Mouse (Mus musculus) heart, embryonic 14.5 days (tissue): ENCODE measurements around the gene Pes1. TPM values are rescaled to one million over a fixed set of nuclear protein-coding genes. Genes with fewer than 3 reads are reported as not detected.
"Not testable (repeated sequence)": the region's sequence is repeated elsewhere in the genome, so short reads cannot be mapped to it uniquely, and the experiment has no call there.

ENCODE experiments used
- ATAC-seq: fragments of 200-750 bp; cut with Nextera tagmentation; 2 replicates; pipeline ENCODE4 v1.8.0; 2017; ENCODE audit warnings: low read depth, moderate TSS enrichment; ENCODE audit not compliant: insufficient number of reproducible peaks, insufficient read depth, low FRiP score
- H3K27ac ChIP-seq, 2 experiments: fragments of 200-500 bp in 1 of 2; fragments of 300-500 bp in 1 of 2; sonication (generic) in 1 of 2; replicated peaks in 1 of 2; 2 replicates each; pipeline ENCODE4 v1.5.1; 2012 to 2014; ENCODE audit warnings: low read depth in 2 of 2, low read length in 2 of 2, control low read depth in 1 of 2, mild to moderate bottlenecking in 1 of 2, mixed read lengths in 1 of 2; ENCODE audit not compliant: control insufficient read depth in 1 of 2, insufficient read depth in 1 of 2
- H3K27me3 ChIP-seq: fragments of 300-500 bp; sonication (generic); 2 replicates; pipeline ENCODE4 v1.6.1; 2014; ENCODE audit warnings: mild to moderate bottlenecking, low read length, control low read depth; ENCODE audit not compliant: control insufficient read depth, insufficient read depth
- H3K36me3 ChIP-seq: fragments of 300-500 bp; sonication (generic); 2 replicates; pipeline ENCODE4 v1.6.1; 2014; ENCODE audit warnings: mild to moderate bottlenecking, control low read depth, low read length, mixed read lengths; ENCODE audit not compliant: control insufficient read depth, insufficient read depth
- H3K4me1 ChIP-seq, 2 experiments: fragments of 200-500 bp in 1 of 2; fragments of 300-500 bp in 1 of 2; sonication (generic) in 1 of 2; 2 replicates each; pipeline ENCODE4 v1.6.1; 2012 to 2014; ENCODE audit warnings: low read length in 2 of 2, control low read depth in 1 of 2, mixed read lengths in 1 of 2; ENCODE audit not compliant: control insufficient read depth in 2 of 2, insufficient read depth in 2 of 2
- H3K4me2 ChIP-seq: fragments of 300-500 bp; sonication (generic); 2 replicates; pipeline ENCODE4 v1.6.1; 2014; ENCODE audit warnings: mild to moderate bottlenecking, low read length
- H3K4me3 ChIP-seq, 2 experiments: fragments of 200-500 bp in 1 of 2; fragments of 300-500 bp in 1 of 2; sonication (generic) in 1 of 2; 2 replicates each; pipeline ENCODE4 v1.5.1; 2012 to 2014; ENCODE audit warnings: low read length in 2 of 2, mild to moderate bottlenecking in 2 of 2, control low read depth in 1 of 2, low read depth in 1 of 2, moderate library complexity in 1 of 2; ENCODE audit not compliant: control insufficient read depth in 1 of 2, insufficient read depth in 1 of 2
- H3K9ac ChIP-seq: fragments of 300-500 bp; sonication (generic); 2 replicates; pipeline ENCODE4 v1.6.1; 2014; ENCODE audit warnings: mild to moderate bottlenecking, low read length
- H3K9me3 ChIP-seq: fragments of 300-500 bp; sonication (generic); 2 replicates; pipeline ENCODE4 v1.6.1; 2016; ENCODE audit warnings: low read length, control low read depth; ENCODE audit not compliant: control insufficient read depth
- WGBS: fragments of 180-500 bp; shearing (Covaris S2); extraction: QIAGEN DNeasy Blood & Tissue Kit; methylation state at CpG from one replicate; pipeline ENCODE4 v1.1.7; 2014; 5-methylcytosine and 5-hydroxymethylcytosine counted together
- polyA plus RNA-seq: library from polyadenylated mRNA; unstranded; fragments of >200 nt; fragmentation: Nextera tagmentation; extraction: Ambion mirVana; gene quantifications from 2 replicates; pipeline ENCODE4 v1.2.1, GENCODE M21; 2014

Pes1 gene
- polyA plus RNA-seq, 1 experiment from 2014 or later: 37.7 TPM

DNA sequence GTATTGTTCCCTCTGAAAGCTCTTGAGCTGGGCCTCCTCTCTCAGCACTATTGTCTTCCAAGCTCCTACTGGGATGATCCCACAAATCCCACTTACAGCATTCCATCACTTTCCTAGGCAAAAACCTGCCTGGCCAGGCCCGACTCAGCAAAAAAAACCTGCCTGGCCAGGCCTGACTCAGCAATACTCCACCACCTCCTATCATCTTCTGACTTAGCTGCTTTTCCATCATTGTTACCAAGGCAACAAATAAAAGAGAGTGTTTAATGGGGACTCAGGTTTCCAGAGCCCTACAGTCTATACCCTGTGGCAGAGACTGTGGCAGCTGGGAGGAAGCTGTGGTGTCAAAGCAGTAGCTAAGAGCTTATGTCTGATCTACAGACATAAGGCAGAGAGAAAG, 48.8 kb downstream of the Pes1 start:
- no peaks in the 10 kb centered on the region for H3K36me3 ChIP-seq
- H3K9me3 ChIP-seq: no peaks in the 10 kb centered on the region
- no peak overlapping the region for H3K4me2 ChIP-seq
- ATAC-seq: no peak
- no peak overlapping the region for H3K4me3 ChIP-seq
- 68% methylated on average over 1 of the region's 1 CpGs for WGBS
- no peaks in the 10 kb centered on the region for H3K4me1 ChIP-seq
- no peaks in the 10 kb centered on the region for H3K27me3 ChIP-seq
- H3K9ac ChIP-seq: no peak overlapping the region
- H3K27ac ChIP-seq: no peak overlapping the region

DNA sequence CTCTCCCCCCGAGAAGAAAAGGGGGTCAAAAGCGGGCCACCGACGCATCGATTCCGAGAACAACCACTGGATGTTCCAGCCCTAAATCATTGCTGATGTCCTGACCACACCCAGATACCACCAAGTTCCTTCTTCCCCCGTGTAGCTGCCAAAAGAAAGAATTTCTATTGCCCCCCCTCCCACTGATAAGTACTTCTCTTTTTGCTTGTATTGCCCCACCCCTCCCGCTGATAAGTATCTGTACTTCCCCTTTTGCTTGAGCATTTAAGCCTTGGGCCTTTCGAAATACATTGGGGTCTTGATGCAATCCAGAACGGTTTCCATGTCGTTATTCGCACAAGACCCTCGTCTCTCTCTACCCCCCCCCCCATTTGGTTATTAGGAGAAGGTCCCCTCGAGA, 52.0 kb downstream of the Pes1 start:
- not testable (repeated sequence) for H3K4me3 ChIP-seq, H3K27ac ChIP-seq, H3K9me3 ChIP-seq, H3K9ac ChIP-seq, H3K27me3 ChIP-seq, H3K4me1 ChIP-seq, H3K4me2 ChIP-seq, ATAC-seq, H3K36me3 ChIP-seq
- WGBS: 83% methylated on average over 14 of the region's 14 CpGs

DNA sequence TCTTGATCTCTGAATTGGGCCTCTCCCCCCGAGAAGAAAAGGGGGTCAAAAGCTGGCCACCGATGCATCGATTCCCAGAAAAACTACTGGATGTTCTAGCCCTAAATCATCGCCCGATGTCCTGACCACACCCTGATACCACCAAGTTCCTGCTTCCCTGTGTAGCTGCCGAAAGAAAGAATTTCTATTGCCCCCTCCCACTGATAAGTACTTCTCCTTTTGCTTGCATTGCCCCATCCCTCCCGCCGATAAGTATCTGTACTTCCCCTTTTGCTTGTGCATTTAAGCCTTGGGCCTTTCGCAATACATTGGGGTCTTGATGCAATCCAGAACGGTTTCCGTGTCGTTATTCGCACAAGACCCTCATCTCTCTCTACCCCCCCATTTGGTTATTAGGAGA, 58.3 kb downstream of the Pes1 start:
- not testable (repeated sequence) for ATAC-seq
- 84% methylated on average over 13 of the region's 13 CpGs for WGBS

DNA sequence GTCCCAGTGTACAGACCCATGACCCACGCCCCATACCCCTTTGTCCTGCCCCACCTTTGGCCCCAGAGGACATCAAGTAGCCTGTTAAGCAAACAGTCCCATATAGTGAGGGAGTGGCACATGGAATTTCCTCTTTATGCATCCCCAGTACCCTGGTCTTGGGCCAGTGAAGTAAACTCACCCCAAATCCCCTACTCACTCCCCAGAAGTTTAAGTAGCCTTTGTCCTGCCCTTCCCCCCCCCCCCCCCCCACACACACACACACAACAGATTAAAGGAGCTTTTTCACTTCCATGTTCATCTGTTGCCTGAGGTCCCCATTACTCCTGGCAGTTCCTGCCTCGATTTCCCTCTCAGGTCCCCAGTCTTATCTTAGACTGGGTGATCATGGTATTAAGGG, 59.5 kb downstream of the Pes1 start:
- Histone ChIP-seq H3K4me1 (no peaks in the 10 kb centered on the region), H3K9ac (no peak overlapping the region), H3K36me3 (no peaks in the 10 kb centered on the region), H3K27ac (no peak overlapping the region), H3K27me3 (no peaks in the 10 kb centered on the region), H3K9me3 (no peaks in the 10 kb centered on the region), H3K4me3 (no peak overlapping the region), H3K4me2 (no peak overlapping the region)
- WGBS: 51% methylated on average over 2 of the region's 2 CpGs
- no peak for ATAC-seq

More for the DNA sequence above, 58.3 kb downstream of the Pes1 start:
- H3K36me3 ChIP-seq, H3K27ac ChIP-seq, H3K4me3 ChIP-seq, H3K4me2 ChIP-seq, H3K4me1 ChIP-seq, H3K27me3 ChIP-seq, H3K9me3 ChIP-seq, H3K9ac ChIP-seq: not testable (repeated sequence)

DNA sequence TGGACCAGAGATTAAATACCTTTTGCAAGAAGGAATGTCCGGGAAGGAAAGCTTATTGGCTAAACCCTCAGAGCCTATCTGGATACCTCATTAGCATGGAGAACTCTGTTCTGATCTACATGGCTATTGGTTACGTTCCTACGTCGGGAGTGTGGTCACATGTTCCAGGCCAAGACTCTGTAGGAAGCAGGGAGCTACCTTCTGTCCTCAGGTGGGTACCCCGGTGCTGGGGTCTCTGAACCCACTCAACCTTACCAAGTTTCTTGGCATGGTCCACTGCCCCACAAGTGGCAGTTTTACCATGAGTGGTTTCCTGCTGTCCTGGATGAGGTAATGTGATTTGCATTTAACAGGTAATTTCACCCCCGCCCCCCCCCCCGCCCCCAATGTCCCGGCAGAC, 63.3 kb downstream of the Pes1 start:
- Histone ChIP-seq H3K27me3 (peaks cover 5% of the 10 kb centered on the region; the same call in 1 of the 2 replicates), H3K4me2 (no peak overlapping the region), H3K27ac (no peak overlapping the region), H3K4me1 (no peaks in the 10 kb centered on the region), H3K36me3 (no peaks in the 10 kb centered on the region), H3K4me3 (no peak overlapping the region), H3K9me3 (no peaks in the 10 kb centered on the region), H3K9ac (no peak overlapping the region)
- ATAC-seq: no peak
- 57% methylated on average over 8 of the region's 8 CpGs for whole genome bisulfite sequencing

DNA sequence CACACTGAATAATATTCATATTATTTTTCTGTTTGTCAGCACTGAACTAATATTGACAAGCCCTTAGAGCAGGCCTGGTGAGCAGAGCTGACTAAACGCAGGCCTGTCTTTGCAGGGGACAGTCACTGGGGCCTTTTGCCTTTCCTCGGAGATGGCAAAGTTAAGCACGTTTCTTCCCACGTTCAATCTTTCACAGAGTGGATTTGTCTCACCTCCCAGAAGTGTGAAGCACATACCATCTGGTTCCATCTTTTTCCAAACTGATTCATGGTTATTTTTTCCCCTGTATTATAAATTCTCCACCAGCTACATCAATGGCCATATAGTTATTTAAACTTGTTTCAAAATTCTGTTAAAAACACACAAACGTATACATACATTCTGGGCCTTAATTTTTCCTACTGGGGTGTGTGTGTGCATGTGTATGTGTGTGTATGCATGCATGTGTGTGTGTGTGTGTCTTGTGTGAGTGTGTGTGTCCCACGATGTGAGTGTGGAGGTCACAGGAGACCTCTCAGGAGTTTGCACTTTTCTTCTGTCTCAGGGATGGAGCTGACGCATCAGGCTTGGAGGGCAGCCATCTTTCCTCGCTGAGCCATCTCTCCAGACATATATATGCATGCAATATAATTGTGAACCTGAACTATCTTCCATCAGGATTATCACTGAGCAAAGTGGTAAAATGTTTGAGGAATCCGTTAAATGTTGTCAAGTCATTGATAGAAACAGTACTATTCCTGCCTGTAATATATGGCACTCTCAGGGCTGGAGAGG, 64.0 kb downstream of the Pes1 start:
- H3K9me3 ChIP-seq: no peaks in the 10 kb centered on the region
- H3K4me1 ChIP-seq: no peaks in the 10 kb centered on the region
- no peak overlapping the region for H3K27ac ChIP-seq
- H3K9ac ChIP-seq: no peak overlapping the region
- no peaks in the 10 kb centered on the region for H3K36me3 ChIP-seq
- no peak for ATAC-seq
- peaks cover 12% of the 10 kb centered on the region; the same call in 1 of the 2 replicates for H3K27me3 ChIP-seq
- no peak overlapping the region for H3K4me3 ChIP-seq
- H3K4me2 ChIP-seq: no peak overlapping the region
- WGBS: 64% methylated on average over 9 of the region's 9 CpGs

DNA sequence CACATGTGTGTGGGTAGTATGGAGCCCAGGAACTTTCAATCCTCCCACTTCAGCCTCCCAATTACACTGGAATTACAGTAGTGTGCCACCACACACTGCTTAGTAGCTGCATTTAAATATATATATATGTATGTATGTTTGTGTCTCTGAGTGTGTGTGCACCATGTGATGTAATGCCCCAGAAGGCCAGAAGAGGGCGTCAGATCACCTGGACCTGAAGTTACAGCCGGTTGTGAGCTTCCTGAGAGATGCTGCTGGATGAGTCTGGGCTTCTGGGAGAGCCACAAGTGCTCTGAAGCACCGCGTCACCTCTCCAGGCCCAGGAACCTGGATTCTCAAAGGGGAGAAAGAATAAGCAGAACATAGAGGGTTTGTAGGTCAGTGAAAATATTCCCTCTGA, 65.6 kb downstream of the Pes1 start:
- H3K4me1 ChIP-seq: no peaks in the 10 kb centered on the region
- peaks cover 13% of the 10 kb centered on the region; the same call in 1 of the 2 replicates for H3K27me3 ChIP-seq
- no peak overlapping the region for H3K4me3 ChIP-seq
- H3K4me2 ChIP-seq: no peak overlapping the region
- WGBS: 68% methylated on average over 4 of the region's 4 CpGs
- H3K27ac ChIP-seq: no peak overlapping the region
- no peaks in the 10 kb centered on the region for H3K9me3 ChIP-seq
- H3K9ac ChIP-seq: no peak overlapping the region
- no peaks in the 10 kb centered on the region for H3K36me3 ChIP-seq
- no peak for ATAC-seq
